Mouse (Mus musculus) testis, adult 10 weeks (tissue): ENCODE measurements around the gene Musk. TPM values are rescaled to one million over a fixed set of nuclear protein-coding genes. Genes with fewer than 3 reads are reported as not detected.

Experiments used
- polyA plus RNA-seq: library from polyadenylated mRNA; stranded (reverse); fragments of 350-450 nt; fragmentation: Illumina TruSeq; extraction: RNeasy Lipid Tissue Mini Kit (QIAGEN cat#74804); gene quantifications from one replicate; pipeline ENCODE4 v1.2.3, GENCODE M21; 2014; ENCODE audit warnings: low read depth, low replicate concordance

Gene Musk
- polyA plus RNA-seq, result 0.28 TPM

GRCm38 (mm10) chr4:58285687-58286086, at the start of gene Musk:
Gene Musk, plus strand, starts transcription at chr4:58285960.

Other genes with a start within 250 kb of the Musk start
- gene Svep1, start 79.1 kb upstream of the Musk start, polyA plus RNA-seq, result 0.41 TPM